Mouse (Mus musculus) limb, embryonic 10.5 days (tissue): ENCODE measurements around the gene Impg1. TPM values are rescaled to one million over a fixed set of nuclear protein-coding genes. Genes with fewer than 3 reads are reported as not detected.

Experiments used
- DNase-seq: peaks from one replicate; pipeline ENCODE4 v3.0.0-alpha.2; 2017; ENCODE audit warnings: low spot score
- H3K27ac ChIP-seq: fragments of 300-500 bp; sonication (generic); 2 replicates; pipeline ENCODE4 v1.5.1; 2016; ENCODE audit warnings: mild to moderate bottlenecking
- H3K27me3 ChIP-seq: fragments of 300-500 bp; sonication (generic); 2 replicates; pipeline ENCODE4 v1.6.1; 2016; ENCODE audit warnings: low read depth, mild to moderate bottlenecking; ENCODE audit not compliant: poor library complexity, severe bottlenecking
- H3K36me3 ChIP-seq: fragments of 300-500 bp; sonication (generic); 2 replicates; pipeline ENCODE4 v1.6.1; 2016; ENCODE audit warnings: mild to moderate bottlenecking, moderate library complexity
- H3K4me1 ChIP-seq: fragments of 300-500 bp; sonication (generic); 2 replicates; pipeline ENCODE4 v1.6.1; 2016
- H3K4me3 ChIP-seq: fragments of 300-500 bp; sonication (generic); 2 replicates; pipeline ENCODE4 v1.5.1; 2016; ENCODE audit warnings: mild to moderate bottlenecking, moderate library complexity
- H3K9me3 ChIP-seq: fragments of 300-500 bp; sonication (generic); replicated peaks from 2 replicates; pipeline ENCODE4 v1.6.1; 2016; ENCODE audit warnings: mild to moderate bottlenecking
- WGBS: fragments of 180-500 bp; shearing (Covaris S2); methylation state at CpG from one replicate; pipeline ENCODE4 v1.1.7; 2016; 5-methylcytosine and 5-hydroxymethylcytosine counted together
- polyA plus RNA-seq: library from polyadenylated mRNA; unstranded; fragments of >200 nt; fragmentation: Nextera tagmentation; extraction: Ambion mirVana; gene quantifications from 2 replicates; pipeline ENCODE4 v1.2.1, GENCODE M21; 2016

Impg1 gene
- polyA plus RNA-seq, 1 experiment from 2014 or later = not detected

GRCm38 (mm10) chr9:80380078-80380645 is 85.1 kb downstream of the Impg1 start:
- 88% methylated on average over 2 of the region's 2 CpGs for WGBS
- H3K4me3 ChIP-seq = no peak overlapping the region
- no peaks in the 10 kb centered on the region for H3K27me3 ChIP-seq
- DNase-seq = no peak
- no peak overlapping the region for H3K27ac ChIP-seq
- H3K9me3 ChIP-seq = no peaks in the 10 kb centered on the region
- H3K4me1 ChIP-seq = no peaks in the 10 kb centered on the region
- H3K36me3 ChIP-seq = no peaks in the 10 kb centered on the region

GRCm38 (mm10) chr9:80374100-80374499 is 91.2 kb downstream of the Impg1 start:
- no peak overlapping the region for H3K4me3 ChIP-seq
- 92% methylated on average over 1 of the region's 1 CpGs for WGBS
- H3K4me1 ChIP-seq = no peaks in the 10 kb centered on the region
- no peak overlapping the region for H3K27ac ChIP-seq
- DNase-seq = no peak
- H3K36me3 ChIP-seq = no peaks in the 10 kb centered on the region
- H3K27me3 ChIP-seq = no peaks in the 10 kb centered on the region
- no peaks in the 10 kb centered on the region for H3K9me3 ChIP-seq

- no peak for DNase-seq
- H3K36me3 ChIP-seq = no peaks in the 10 kb centered on the region
- 94% methylated on average over 5 of the region's 5 CpGs for WGBS
- no peaks in the 10 kb centered on the region for H3K27me3 ChIP-seq
- H3K4me3 ChIP-seq = no peak overlapping the region
- no peaks in the 10 kb centered on the region for H3K9me3 ChIP-seq
- H3K27ac ChIP-seq = no peak overlapping the region
- H3K4me1 ChIP-seq = no peaks in the 10 kb centered on the region
Observed at GRCm38 (mm10) chr9:80373304-80373739, 92.0 kb downstream of the Impg1 start.

- Histone ChIP-seq H3K9me3 (no peaks in the 10 kb centered on the region), H3K4me3 (no peak overlapping the region), H3K27ac (no peak overlapping the region), H3K4me1 (no peaks in the 10 kb centered on the region), H3K27me3 (no peaks in the 10 kb centered on the region), H3K36me3 (no peaks in the 10 kb centered on the region)
- DNase-seq = no peak
- 86% methylated on average over 2 of the region's 2 CpGs for WGBS
Observed at GRCm38 (mm10) chr9:80368636-80369035, 96.6 kb downstream of the Impg1 start.

- Histone ChIP-seq H3K4me1 (no peaks in the 10 kb centered on the region), H3K9me3 (no peaks in the 10 kb centered on the region), H3K36me3 (no peaks in the 10 kb centered on the region), H3K27ac (no peak overlapping the region), H3K27me3 (no peaks in the 10 kb centered on the region), H3K4me3 (no peak overlapping the region)
- DNase-seq = no peak
- 86% methylated on average over 2 of the region's 2 CpGs for WGBS
Observed at GRCm38 (mm10) chr9:80367520-80368204, 97.6 kb downstream of the Impg1 start.

- no peak overlapping the region for H3K27ac ChIP-seq
- H3K27me3 ChIP-seq = no peaks in the 10 kb centered on the region
- no peak for DNase-seq
Observed at GRCm38 (mm10) chr9:80360063-80360462, 105.2 kb downstream of the Impg1 start.

GRCm38 (mm10) chr9:80351678-80352331 is 113.5 kb downstream of the Impg1 start:
- H3K27ac ChIP-seq = no peak overlapping the region
- H3K4me1 ChIP-seq = peaks cover 6% of the 10 kb centered on the region; the same call in 1 of the 2 replicates
- H3K27me3 ChIP-seq = no peaks in the 10 kb centered on the region
- peak; percentile 37 for DNase-seq
- H3K36me3 ChIP-seq = no peaks in the 10 kb centered on the region
- no peaks in the 10 kb centered on the region for H3K9me3 ChIP-seq
- 47% methylated on average over 20 of the region's 20 CpGs for WGBS
- H3K4me3 ChIP-seq = no peak overlapping the region

More at GRCm38 (mm10) chr9:80360063-80360462, 105.2 kb downstream of the Impg1 start:
- Histone ChIP-seq H3K4me1 (no peaks in the 10 kb centered on the region), H3K9me3 (no peaks in the 10 kb centered on the region), H3K4me3 (no peak overlapping the region), H3K36me3 (no peaks in the 10 kb centered on the region)

GRCm38 (mm10) chr9:80351295-80351677 is 114.0 kb downstream of the Impg1 start:
- 77% methylated on average over 7 of the region's 7 CpGs for WGBS
- no peak overlapping the region for H3K4me3 ChIP-seq

GRCm38 (mm10) chr9:80344451-80345000 is 120.8 kb downstream of the Impg1 start:
- DNase-seq = no peak
- no peaks in the 10 kb centered on the region for H3K27me3 ChIP-seq
- no peaks in the 10 kb centered on the region for H3K36me3 ChIP-seq
- H3K27ac ChIP-seq = no peak overlapping the region
- no peaks in the 10 kb centered on the region for H3K9me3 ChIP-seq
- no peak overlapping the region for H3K4me3 ChIP-seq
- 90% methylated on average over 6 of the region's 6 CpGs for WGBS
- H3K4me1 ChIP-seq = no peaks in the 10 kb centered on the region

More at GRCm38 (mm10) chr9:80351295-80351677, 114.0 kb downstream of the Impg1 start:
- Histone ChIP-seq H3K36me3 (no peaks in the 10 kb centered on the region), H3K4me1 (peaks cover 6% of the 10 kb centered on the region; the same call in 1 of the 2 replicates), H3K27me3 (no peaks in the 10 kb centered on the region), H3K9me3 (no peaks in the 10 kb centered on the region), H3K27ac (no peak overlapping the region)
- no peak for DNase-seq

GRCm38 (mm10) chr9:80342520-80342919 is 122.8 kb downstream of the Impg1 start:
- Histone ChIP-seq H3K4me1 (no peaks in the 10 kb centered on the region), H3K36me3 (no peaks in the 10 kb centered on the region), H3K9me3 (no peaks in the 10 kb centered on the region), H3K27ac (no peak overlapping the region), H3K4me3 (no peak overlapping the region), H3K27me3 (no peaks in the 10 kb centered on the region)
- no peak for DNase-seq
- WGBS = 90% methylated on average over 6 of the region's 6 CpGs

GRCm38 (mm10) chr9:80341756-80342155 is 123.5 kb downstream of the Impg1 start:
- DNase-seq = no peak
- 98% methylated on average over 16 of the region's 16 CpGs for WGBS
- H3K27me3 ChIP-seq = no peaks in the 10 kb centered on the region
- H3K36me3 ChIP-seq = no peaks in the 10 kb centered on the region
- no peaks in the 10 kb centered on the region for H3K9me3 ChIP-seq
- no peaks in the 10 kb centered on the region for H3K4me1 ChIP-seq
- no peak overlapping the region for H3K27ac ChIP-seq
- no peak overlapping the region for H3K4me3 ChIP-seq

- no peaks in the 10 kb centered on the region for H3K4me1 ChIP-seq
- no peak overlapping the region for H3K27ac ChIP-seq
- DNase-seq = no peak
- no peaks in the 10 kb centered on the region for H3K27me3 ChIP-seq
- H3K4me3 ChIP-seq = no peak overlapping the region
- H3K36me3 ChIP-seq = no peaks in the 10 kb centered on the region
- WGBS = 76% methylated on average over 1 of the region's 1 CpGs
- H3K9me3 ChIP-seq = no peaks in the 10 kb centered on the region
Observed at GRCm38 (mm10) chr9:80340927-80341326, 124.4 kb downstream of the Impg1 start.

GRCm38 (mm10) chr9:80338026-80338425 is 127.3 kb downstream of the Impg1 start:
- 91% methylated on average over 6 of the region's 6 CpGs for WGBS
- DNase-seq = no peak
- Histone ChIP-seq H3K27ac (no peak overlapping the region), H3K27me3 (no peaks in the 10 kb centered on the region), H3K4me3 (no peak overlapping the region), H3K36me3 (no peaks in the 10 kb centered on the region), H3K9me3 (no peaks in the 10 kb centered on the region), H3K4me1 (no peaks in the 10 kb centered on the region)
